Mouse (Mus musculus): ENCODE measurements around the gene Cmas.

Gene Cmas

DNA sequence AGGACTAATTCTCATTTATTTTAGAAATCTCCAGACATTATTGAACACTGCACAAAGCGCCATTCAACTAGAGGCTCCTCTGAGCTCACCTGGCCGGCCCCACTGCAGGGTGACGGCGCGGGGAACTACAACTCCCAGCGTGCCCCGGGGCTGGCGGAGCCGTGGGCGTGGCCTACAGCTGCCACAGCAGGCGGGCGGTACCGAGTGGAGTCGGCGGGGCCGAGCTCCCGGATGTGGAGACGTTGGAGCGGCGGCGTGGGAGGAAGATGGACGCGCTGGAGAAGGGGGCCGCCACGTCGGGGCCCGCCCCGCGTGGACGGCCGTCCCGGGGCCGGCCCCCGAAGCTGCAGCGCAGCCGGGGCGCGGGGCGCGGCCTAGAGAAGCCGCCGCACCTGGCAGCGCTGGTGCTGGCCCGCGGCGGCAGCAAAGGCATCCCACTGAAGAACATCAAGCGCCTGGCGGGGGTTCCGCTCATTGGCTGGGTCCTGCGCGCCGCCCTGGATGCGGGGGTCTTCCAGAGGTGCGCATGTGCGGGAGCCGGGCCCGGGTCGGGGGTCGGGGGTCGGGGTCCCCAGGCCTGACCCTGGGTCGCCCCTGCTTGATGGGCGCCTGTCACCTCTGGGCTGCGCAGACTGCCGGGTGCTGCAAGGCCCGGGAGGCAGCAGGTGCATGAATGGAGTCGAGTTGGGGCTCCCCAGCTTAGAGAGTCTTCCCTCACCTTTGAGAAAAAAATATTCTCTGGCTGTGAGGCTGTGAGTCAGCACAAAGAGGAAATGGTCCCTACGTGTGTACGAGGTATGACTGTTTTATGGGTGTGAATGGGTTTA, at the start of gene Cmas:
Gene Cmas, plus strand, starts transcription at position 180 of the 827 bp plus-strand sequence.
- peak; percentile 85 for DNase-seq (ENCODE audit: extremely low spot score)

DNA sequence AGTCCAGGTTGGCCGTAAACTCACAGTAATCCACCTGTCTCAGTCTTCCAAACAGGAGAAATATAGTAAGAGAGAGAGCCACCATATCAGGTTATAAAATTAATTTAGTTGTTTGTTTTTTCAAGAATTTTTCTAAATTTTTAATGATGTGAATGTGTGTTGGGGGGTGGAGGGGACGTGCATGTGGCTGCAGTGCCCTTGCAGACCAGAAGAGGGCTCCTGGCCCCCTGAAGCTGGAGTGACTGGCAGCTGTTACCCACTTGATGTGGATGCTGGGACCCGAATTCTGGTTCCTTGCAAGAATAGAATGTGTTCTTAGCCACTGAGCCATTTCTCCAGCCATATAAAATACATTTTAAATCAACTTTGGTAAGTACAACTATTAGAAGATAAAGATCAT, 49.8 kb upstream of the Cmas start:
- DNase-seq (ENCODE audit: extremely low spot score): no peak

DNA sequence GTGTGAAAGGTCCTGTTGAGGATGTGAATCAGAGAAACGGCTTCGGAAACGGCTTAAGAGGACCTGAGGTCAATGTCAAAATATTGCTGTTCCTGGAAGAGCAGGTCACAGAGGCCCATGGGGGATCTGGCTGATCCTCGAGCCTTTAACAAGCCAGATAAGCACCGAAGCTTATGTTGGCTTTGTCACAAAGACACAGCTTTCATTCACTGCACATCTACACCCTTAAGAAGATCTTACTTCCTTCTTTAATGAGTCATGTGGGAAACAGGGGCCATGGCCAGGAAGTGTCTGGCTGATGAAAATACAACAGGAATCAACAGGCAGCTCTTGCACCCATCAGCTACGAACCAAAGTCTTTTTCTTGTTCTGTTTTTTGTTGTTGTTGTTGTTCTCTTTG, 48.1 kb upstream of the Cmas start:
- no peak for DNase-seq (ENCODE audit: extremely low spot score)

DNA sequence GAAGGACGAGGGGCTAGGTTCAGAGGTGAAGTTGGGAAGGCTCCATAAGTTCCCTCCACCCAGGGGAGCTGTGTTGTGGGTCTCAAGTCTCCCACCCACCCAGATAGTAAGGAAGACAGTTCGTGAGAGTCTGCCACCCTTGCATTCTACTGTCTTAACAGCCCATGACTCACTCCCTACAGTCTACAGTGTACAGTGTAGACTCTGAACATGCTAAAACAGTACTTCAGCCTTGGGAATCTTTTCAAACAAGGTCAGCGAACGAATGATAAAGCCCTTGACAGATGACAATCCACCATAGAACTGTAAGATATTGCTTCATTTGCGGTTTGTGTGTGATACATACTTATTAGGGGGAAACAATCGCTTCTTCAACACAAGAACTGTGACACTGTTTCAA, 45.8 kb upstream of the Cmas start:
- no peak for DNase-seq (ENCODE audit: extremely low spot score)

DNA sequence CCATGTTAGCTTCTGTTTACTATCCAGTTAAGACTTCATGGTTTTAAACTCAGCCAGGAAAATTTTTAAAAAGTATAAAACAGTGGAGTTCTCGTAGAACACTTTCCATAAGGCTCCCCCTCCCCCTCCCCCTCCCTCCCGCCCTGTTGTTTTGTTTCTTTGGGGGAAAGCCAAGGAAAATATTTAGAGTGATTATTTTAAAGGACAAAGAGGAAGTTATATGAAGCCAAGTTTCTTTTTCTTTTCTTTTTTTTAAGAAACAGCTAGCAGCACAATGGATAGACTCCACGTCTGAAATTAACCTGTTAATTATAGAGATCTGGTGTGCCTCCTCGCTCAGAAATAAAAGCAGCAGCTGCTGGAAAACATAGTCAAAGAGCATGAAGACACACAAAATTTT, 45.4 kb upstream of the Cmas start:
- DNase-seq (ENCODE audit: extremely low spot score): no peak

DNA sequence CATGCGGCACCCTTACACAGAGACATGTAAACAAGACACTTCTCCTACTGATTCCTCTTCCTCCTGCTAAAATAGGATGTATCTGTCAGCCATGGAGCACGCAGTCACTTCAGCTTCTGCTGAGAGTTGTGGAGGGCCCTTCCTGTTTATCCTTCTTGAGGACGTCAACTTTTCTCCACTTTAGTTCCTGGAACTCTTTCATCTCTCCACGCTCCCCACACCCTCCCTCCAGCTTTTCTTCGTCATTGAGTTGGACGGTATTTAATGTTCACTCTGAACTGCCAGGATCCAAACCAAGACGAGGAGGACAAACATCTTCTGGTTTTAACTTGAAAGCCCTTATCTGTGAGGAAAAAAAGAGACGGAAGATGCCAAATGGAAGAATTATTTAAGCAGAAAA, 41.5 kb upstream of the Cmas start:
- DNase-seq (ENCODE audit: extremely low spot score): no peak

DNA sequence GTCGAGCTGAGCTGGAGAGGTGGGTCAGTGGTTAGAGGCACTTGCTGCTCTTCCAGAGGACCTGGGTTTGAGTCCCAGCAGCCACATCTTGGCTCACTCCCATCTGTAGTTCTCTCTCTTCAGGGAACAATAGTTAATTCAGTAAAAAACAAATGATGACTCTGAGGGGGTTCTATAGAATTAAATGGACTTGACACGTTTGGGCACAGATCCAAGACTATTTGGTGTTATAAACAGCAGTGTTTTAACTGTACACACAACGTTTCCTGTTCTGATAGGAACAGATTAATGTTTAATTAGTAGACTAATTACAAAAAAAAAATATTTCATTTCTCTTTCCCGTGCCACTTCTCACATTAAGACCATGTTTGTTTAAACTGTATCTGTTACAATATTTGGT, 39.3 kb upstream of the Cmas start:
- no peak for DNase-seq (ENCODE audit: extremely low spot score)

DNA sequence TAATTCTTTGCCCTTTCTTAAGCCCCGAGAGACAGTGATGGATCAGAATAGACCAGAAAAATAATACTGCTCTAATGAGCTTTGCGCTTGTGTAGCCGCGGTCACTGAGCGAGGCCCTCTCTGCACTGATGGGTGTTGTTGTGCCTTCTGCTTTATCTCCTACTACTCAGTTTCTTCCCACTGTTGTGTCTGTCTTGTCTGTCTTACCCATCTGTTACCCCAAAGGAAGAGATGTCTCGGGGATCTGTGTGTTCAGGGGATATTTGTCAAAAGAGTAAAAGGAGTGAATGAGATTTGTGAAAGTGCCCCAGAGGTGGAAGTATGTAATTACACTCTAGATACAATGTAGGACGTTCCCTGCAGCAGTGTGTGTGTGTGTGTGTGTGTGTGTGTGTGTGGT, 38.3 kb upstream of the Cmas start:
- DNase-seq (ENCODE audit: extremely low spot score): no peak

DNA sequence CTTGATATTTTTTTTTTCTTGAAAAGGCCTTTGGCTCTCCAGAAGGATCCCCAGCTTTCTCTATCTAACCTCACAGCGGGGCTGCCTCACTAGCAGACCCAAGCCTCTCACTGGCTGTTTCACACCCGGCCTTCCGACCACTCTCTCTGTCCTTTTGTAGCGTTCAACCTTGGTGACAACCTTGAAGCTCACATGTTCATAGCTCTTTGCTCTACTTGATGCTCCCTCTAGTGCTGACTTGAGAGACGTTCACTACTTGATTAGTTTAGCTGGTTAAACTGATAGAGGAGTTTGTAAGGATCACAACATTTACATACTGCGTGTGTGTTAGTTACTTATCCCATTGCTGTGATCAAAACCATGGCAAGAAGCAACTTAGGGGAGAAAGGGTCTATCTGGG, 35.8 kb upstream of the Cmas start:
- no peak for DNase-seq (ENCODE audit: extremely low spot score)

DNA sequence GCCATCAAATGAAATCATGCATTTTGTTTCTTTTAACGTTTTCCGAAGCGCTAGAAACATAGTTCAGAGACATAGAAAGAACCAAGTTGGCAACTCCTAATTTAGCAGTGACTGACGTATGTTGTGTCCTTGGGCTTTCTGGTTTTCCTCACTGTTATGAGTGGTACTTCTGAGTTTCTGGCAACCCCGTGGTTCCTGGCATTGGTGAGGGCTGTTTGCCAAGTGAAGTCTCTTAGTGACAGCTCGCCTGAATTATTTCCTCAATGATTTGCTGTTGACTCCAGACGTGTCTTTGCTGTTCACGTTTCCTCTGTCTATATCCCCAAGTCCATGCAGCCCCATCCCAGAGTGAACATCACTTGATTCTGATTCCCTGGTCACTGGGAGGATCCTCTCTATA, 34.8 kb upstream of the Cmas start:
- DNase-seq (ENCODE audit: extremely low spot score): no peak

DNA sequence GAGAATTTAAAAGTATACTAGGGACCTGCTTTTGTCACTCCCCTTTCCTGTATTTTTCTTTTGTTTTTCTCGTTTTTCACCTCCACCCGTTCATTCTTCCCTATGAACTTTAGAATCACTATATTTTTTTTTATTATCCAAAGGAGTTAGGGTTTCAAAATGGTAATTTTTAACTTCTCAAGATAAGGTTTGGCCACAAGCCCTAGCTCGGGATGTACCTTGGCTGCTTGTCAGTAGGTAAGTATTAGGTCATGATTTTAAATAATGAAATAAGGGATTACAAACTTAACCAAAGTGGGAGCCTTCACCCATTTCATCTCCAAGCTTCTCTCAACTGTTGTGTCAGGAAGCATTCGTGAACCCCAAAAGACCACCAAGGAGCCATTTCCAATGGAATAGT, 30.5 kb upstream of the Cmas start:
- DNase-seq (ENCODE audit: extremely low spot score): no peak

DNA sequence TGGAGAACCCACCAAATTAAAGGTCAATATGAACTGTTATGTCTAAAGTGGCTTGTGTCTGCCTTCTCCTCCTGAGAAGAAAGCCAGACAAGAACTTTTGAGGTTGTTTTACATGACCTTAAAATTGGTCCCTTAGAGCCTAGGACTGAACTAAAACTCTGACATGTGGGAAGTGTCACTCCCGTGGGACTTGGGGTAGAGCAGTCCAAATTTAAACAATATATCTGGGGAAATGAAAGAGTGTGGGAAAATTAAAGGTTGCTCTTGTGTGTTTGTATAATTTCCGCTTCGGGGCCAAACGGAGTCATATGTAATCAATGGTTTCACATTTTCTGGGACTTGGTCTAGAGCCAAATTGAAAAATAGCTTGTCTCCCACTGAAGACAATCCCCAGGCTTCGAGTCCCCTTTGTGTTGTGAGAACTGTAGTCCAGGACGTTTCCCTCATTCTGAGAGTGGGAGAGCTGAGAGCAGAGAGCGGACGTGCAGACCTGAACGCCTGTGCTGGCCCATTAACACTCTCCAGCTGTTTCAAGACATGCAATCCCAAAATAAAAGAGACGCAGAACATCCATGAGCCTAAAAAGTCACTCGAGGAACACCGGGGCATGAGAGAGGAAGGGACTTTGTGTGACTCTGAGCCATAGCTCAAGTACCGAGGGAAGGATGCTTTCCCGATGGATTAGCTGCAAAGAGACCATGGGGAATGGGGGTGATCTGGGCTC, 23.8 kb upstream of the Cmas start:
- DNase-seq (ENCODE audit: extremely low spot score): no peak

DNA sequence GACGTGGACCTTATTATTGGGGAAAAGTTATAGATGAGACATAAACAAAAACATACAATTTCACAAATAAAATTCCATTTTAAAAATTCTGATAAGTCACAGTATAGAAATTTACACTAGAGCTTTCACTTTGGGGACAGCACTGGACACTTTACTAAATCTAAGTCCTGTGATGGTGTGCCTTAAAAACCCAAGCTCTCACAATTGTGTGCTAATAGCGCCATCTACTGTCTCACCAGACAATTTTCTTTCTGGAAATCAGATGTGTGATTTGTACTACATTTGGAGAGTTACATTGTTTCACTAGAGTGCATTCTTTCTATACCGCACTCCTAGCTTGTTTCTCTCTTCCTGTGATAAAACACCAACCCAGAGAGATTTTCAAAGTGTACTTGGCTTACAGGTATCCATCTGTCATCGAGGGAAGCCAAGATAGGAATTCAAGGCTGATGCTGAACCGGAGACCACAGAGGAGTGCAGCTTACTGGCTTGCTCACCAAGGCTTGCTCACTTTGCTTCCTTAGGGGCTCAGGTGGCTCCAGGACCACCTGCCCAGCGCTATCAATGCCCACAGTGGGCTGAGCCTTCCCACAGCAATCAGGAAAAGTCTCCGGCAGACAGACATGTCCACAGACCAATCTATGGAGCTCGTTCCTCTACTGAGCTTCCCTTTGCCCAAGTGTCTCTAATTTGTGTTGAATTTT, 21.0 kb upstream of the Cmas start:
- DNase-seq (ENCODE audit: extremely low spot score): peak; percentile 48

DNA sequence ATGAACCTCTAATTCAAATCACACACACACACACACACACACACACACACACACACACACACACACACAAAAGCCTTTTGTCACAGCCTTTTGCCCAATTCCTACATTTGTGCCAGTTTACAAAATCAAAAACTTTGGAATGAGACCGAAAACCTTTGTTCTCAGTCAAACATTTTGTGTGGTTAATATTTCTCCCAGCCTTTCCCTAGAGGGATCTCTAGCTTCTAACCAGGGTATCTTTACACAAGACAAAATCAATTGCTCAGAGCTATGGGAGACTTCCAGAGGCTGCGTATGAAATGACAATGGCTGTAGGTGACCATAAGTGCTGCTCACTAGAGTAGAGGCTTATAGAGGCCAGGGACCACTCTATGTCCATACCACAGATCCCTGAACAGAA, 18.3 kb upstream of the Cmas start:
- no peak for DNase-seq (ENCODE audit: extremely low spot score)

DNA sequence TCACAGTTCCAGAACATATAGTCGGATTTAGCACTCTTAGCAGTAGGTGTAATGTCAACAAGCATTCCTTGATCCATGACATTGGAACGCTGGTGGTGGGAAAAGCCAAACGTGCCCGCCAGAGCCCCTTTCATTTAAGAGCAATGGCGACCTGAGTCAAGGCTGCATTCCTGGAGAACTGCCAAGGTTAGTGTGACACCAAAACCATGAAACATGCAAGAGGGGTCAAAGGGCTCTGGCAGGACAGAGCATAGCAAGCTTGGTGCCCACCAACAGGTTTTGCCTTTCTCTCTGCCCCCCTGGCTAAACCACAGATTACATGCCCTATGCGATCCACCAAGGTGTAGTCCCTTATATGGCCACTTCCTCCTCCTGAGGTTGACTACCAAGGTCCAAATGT, 17.8 kb upstream of the Cmas start:
- no peak for DNase-seq (ENCODE audit: extremely low spot score)

DNA sequence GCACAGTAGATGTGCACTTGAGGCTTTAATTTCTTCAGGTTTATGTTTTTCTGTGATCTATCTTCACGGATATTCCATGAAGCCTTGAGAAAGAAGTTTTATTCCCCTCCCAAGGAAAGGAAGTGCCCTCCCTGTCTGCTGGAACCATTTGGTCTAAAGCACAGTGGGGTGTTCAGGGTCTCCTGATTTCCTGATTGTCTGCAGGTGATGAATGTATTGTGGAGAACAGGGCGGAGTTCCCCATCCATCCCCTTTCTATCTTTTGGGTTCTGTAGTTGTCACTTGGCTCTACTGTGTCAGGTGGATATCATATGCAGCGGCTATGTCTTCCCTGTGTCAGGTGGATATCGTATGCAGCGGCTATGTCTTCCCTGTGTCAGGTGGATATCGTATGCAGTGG, 14.7 kb upstream of the Cmas start:
- no peak for DNase-seq (ENCODE audit: extremely low spot score)

DNA sequence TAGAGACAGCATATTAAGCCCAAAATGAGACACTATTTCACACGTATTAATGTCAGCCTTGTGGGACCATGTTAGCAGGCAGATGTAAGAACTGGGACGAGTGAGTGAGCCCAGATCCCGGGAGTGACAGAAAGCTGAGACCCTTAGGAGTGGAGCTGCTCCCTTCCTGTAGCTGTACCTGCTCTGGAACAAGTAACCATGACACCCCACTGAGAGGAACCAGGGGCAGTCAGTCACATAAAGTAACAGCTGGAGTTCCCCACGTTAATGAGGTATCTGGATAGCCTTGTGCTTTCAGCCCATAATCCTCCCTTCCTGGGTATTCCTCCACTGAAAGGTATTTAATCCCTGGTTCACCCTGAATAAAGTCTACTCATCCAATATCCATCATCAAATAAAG, 13.3 kb upstream of the Cmas start:
- no peak for DNase-seq (ENCODE audit: extremely low spot score)

DNA sequence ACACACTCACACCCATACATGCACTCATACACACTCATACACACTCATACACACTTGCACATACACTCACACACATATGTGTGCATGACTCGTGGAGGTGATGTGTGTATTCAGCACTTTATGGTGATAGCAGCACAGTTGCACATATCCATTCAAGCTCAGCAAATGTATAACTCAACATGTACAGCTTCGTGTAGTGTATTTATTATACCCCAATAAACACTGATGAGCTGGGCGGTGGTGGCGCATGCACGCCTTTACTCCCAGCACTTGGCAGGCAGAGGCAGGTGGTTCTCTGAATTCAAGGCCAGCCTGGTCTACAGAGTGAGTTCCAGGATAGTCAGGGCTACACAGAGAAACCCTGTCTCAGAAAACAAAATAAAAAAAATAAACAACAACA, 11.0 kb upstream of the Cmas start:
- DNase-seq (ENCODE audit: extremely low spot score): no peak

DNA sequence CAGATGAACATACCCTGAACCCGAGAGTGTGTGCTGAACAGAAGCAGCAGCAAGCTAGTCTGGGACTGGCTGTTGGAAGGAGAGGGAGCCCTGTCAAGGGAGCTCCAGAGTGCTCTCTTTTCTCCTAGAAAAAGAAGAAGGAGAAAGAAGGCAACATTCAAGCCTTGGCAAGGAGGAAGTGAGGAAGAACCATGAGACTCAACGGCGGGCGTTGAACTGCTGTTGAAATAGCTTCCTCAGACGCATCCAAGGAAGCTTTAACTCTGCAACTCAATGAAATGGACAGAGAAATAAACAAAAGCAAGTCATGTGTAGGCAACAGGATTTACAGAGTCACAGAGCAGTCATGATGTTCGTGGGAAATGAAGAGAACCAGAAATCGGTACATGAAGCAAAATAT, 9.7 kb upstream of the Cmas start:
- no peak for DNase-seq (ENCODE audit: extremely low spot score)

DNA sequence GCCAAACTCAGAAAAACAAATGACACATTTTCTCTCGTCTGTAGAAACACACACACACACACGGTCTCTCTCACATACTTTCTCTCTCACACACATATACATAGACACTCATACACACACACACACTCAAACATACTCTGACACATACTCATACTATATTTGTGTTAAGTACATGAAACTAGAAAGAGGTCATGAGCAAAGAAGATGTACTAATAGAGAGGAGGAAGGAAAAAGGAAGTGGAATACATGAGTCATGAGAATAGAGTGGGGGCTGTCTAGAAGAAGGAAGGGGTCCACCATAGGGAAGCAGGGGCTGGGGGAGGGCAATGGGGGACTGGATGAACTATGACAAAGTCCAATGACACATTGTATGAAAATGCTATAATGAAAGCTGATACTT, 9.3 kb upstream of the Cmas start:
- DNase-seq (ENCODE audit: extremely low spot score): no peak

DNA sequence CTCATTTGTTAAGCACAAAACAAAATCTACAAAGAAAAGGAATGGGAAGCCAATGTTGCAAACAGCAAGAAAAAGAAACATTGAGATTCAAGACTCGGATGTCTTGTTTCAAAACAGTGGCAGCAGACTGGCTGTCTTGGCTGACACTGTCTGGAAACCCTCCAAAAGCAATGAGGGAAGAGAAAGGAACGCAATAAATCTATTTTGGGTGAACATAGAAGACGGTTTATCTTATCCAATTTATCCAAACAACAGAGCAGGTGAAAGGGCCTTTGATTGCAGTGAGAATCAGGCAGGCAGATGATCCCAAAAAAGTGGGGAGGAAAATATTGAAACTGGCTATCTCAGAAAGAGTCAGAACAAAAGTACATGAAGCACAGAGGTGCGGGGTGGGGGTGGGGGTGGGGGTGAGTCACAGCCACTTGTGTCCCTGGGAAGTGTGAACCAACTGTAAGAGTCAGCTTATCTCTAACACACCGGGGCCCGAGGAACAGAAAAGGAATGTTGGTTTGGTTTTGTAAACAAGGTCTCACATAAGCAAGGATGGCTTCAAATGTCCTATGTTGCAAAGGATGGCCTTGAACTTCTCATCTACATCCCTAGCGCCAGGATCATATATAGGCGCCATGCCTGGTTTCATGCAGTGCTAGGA, 8.3 kb upstream of the Cmas start:
- DNase-seq (ENCODE audit: extremely low spot score): no peak

DNA sequence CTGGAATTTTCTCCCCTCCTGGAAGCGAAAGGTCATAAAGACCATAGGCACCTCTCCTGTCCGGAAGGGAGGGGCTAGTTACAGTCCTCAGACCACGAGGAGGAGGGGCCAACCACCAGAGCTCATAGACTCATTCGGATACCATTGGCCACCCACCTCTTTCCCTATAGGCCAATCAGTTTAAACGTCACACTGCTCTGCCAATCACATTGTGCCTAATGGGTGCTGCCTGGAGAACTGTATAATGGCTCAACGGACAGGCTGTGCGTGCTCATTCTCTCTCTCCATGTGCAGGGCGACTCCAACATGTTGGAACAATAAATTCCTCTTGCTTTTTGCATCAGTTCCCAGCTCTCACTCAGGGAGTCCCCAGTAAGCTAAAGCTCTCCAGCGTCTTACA, 5.1 kb upstream of the Cmas start:
- no peak for DNase-seq (ENCODE audit: extremely low spot score)

Measured in embryo, embryonic 9.5 days (tissue).